ENCODE assay signal across 24 mouse cellular contexts in genomic region chr6:98797778-98798177, GRCm38 (mm10).
DNase-seq lines count a peak whose midpoint lies in the region; ATAC-seq and TF ChIP-seq lines count a peak whose summit lies in the region.
"Had no signal": no experiment of that assay in that cellular context is flagged by ENCODE, and none has a peak within 500 bp of the region (broad histone marks: within the 10 kb centered on the region; RNA-seq: fewer than 3 reads in every experiment).

No protein-coding gene starts in this region.

- ATAC-seq in heart, embryonic 13.5 days (ENCODE audit: extremely low read depth, insufficient number of reproducible peaks, low FRiP score, low TSS enrichment) = no peak
- 0 out of 2 replicates have a peak, but pooled peaks have one; percentile 18 for ATAC-seq in kidney, embryonic 15.5 days (replicated peaks; ENCODE audit: low FRiP score)
- ATAC-seq in lung, embryonic 16.5 days (ENCODE audit: low read depth) = peak; percentile 75
- ATAC-seq in stomach, embryonic 15.5 days (ENCODE audit: insufficient read depth, low FRiP score, low read depth) = no peak
- ATAC-seq in midbrain, embryonic 14.5 days (ENCODE audit: low FRiP score, low TSS enrichment) = no peak
- ATAC-seq: CD4-positive, CD25-positive, alpha-beta regulatory T cell, adult 4 months; forebrain, embryonic 14.5 days; hindbrain, postnatal 0 days had no signal

- H3K36me3 ChIP-seq in heart, embryonic 13.5 days = no peaks in the 10 kb centered on the region
- no peaks in the 10 kb centered on the region for H3K36me3 ChIP-seq in heart, adult 2 months (ENCODE audit: control insufficient read depth, insufficient read depth, low read length)
- H3K36me3 ChIP-seq in kidney, embryonic 15.5 days = no peaks in the 10 kb centered on the region
- H3K36me3 ChIP-seq in kidney, adult 2 months (ENCODE audit: control insufficient read depth, insufficient read depth, low read length) = no peaks in the 10 kb centered on the region
- H3K36me3 ChIP-seq in lung, embryonic 16.5 days (ENCODE audit: control insufficient read depth, insufficient read depth, low read length) = no peaks in the 10 kb centered on the region
- H3K36me3 ChIP-seq in stomach, embryonic 15.5 days = no peaks in the 10 kb centered on the region
- H3K36me3 ChIP-seq in midbrain, embryonic 14.5 days (ENCODE audit: control insufficient read depth, insufficient read depth, low read length) = no peaks in the 10 kb centered on the region
- H3K36me3 ChIP-seq: embryonic facial prominence, embryonic 13.5 days; heart, embryonic 15.5 days; hindbrain, embryonic 10.5 days; midbrain, embryonic 12.5 days had no signal

- H3K4me3 ChIP-seq in heart, embryonic 13.5 days = no peak overlapping the region
- no peak overlapping the region for H3K4me3 ChIP-seq in heart, adult 2 months
- H3K4me3 ChIP-seq in kidney, embryonic 15.5 days (replicated peaks) = no peak overlapping the region
- no peak overlapping the region for H3K4me3 ChIP-seq in kidney, adult 2 months (ENCODE audit: insufficient read depth, low read depth, low read length)
- no peak overlapping the region for H3K4me3 ChIP-seq in lung, embryonic 16.5 days (ENCODE audit: low read length)
- no peak overlapping the region for H3K4me3 ChIP-seq in stomach, embryonic 15.5 days (replicated peaks)
- H3K4me3 ChIP-seq in midbrain, embryonic 14.5 days (replicated peaks; ENCODE audit: low read depth, low read length) = no peak overlapping the region
- H3K4me3 ChIP-seq: embryonic facial prominence, embryonic 13.5 days; gastrocnemius, adult 2 months; heart, embryonic 15.5 days; hindbrain, embryonic 10.5 days; left cerebral cortex, adult 2 months; midbrain, embryonic 12.5 days had no signal

- DNase-seq in heart, adult 2 months = no peak
- DNase-seq in kidney, adult 2 months = no peak
- no peak for DNase-seq in lung, postnatal 25 days (ENCODE audit: low spot score)
- no peak for DNase-seq in midbrain, embryonic 14.5 days
- DNase-seq: adrenal gland, postnatal 14 days; cerebellum, adult 2 months; cerebellum, postnatal 36 days; embryo, embryonic 11 days; kidney, adult 11 months; layer of hippocampus, adult 9-11 months; thymus, postnatal 36 days had no signal

- no peaks in the 10 kb centered on the region for H3K9me3 ChIP-seq in heart, embryonic 13.5 days
- no peaks in the 10 kb centered on the region for H3K9me3 ChIP-seq in kidney, embryonic 15.5 days (replicated peaks)
- no peaks in the 10 kb centered on the region; the same call in 1 of the 2 replicates for H3K9me3 ChIP-seq in lung, embryonic 16.5 days (ENCODE audit: control insufficient read depth, low read length)
- H3K9me3 ChIP-seq in stomach, embryonic 15.5 days = no peaks in the 10 kb centered on the region
- no peaks in the 10 kb centered on the region for H3K9me3 ChIP-seq in midbrain, embryonic 14.5 days (ENCODE audit: control insufficient read depth, low read length)
- H3K9me3 ChIP-seq: embryonic facial prominence, embryonic 13.5 days; heart, embryonic 15.5 days; hindbrain, embryonic 10.5 days; midbrain, embryonic 12.5 days had no signal

- intact Hi-C loops in heart, adult 2 months (cut with DNase I) = no loop called here

- peak overlapping the region; percentile 48; the same call in 1 of the 2 replicates for H3K27ac ChIP-seq in heart, embryonic 13.5 days (replicated peaks)
- H3K27ac ChIP-seq in heart, adult 2 months = no peak overlapping the region
- no peak overlapping the region for H3K27ac ChIP-seq in kidney, embryonic 15.5 days
- H3K27ac ChIP-seq in kidney, adult 2 months (ENCODE audit: insufficient read depth, low read depth, low read length) = no peak overlapping the region
- peak overlapping the region; percentile 63 for H3K27ac ChIP-seq in lung, embryonic 16.5 days (ENCODE audit: low read length)
- peak overlapping the region; percentile 48; the same call in 1 of the 2 replicates for H3K27ac ChIP-seq in stomach, embryonic 15.5 days
- no peak overlapping the region for H3K27ac ChIP-seq in midbrain, embryonic 14.5 days (replicated peaks; ENCODE audit: low read depth, low read length)
- H3K27ac ChIP-seq: embryonic facial prominence, embryonic 13.5 days; gastrocnemius, adult 2 months; heart, embryonic 15.5 days; hindbrain, embryonic 10.5 days; hindbrain, postnatal 0 days; left cerebral cortex, adult 2 months; midbrain, embryonic 12.5 days had no signal

- no peak for TF ChIP-seq POLR2A in heart, adult 2 months (IDR thresholded peaks at IDR 0.05; ENCODE audit: insufficient read depth, low read depth, low read length)
- TF ChIP-seq POLR2A in kidney, adult 2 months (IDR thresholded peaks at IDR 0.05; ENCODE audit: low read depth, low read length) = no peak

- no peak overlapping the region for H3K4me2 ChIP-seq in heart, embryonic 13.5 days
- no peak overlapping the region for H3K4me2 ChIP-seq in kidney, embryonic 15.5 days
- peak overlapping the region; percentile 32; the same call in 1 of the 2 replicates for H3K4me2 ChIP-seq in lung, embryonic 16.5 days (ENCODE audit: low read depth, low read length)
- H3K4me2 ChIP-seq in stomach, embryonic 15.5 days = no peak overlapping the region
- no peak overlapping the region for H3K4me2 ChIP-seq in midbrain, embryonic 14.5 days (ENCODE audit: low read length)
- H3K4me2 ChIP-seq: embryonic facial prominence, embryonic 13.5 days; heart, embryonic 15.5 days; midbrain, embryonic 12.5 days had no signal

- 38% methylated on average over 3 of the region's 3 CpGs for WGBS in heart, embryonic 13.5 days
- WGBS in heart, adult 2 months = 67% methylated on average over 3 of the region's 3 CpGs
- WGBS in kidney, embryonic 15.5 days = 50% methylated on average over 3 of the region's 3 CpGs
- WGBS in kidney, adult 2 months = 79% methylated on average over 3 of the region's 3 CpGs
- 44% methylated on average over 3 of the region's 3 CpGs for WGBS in lung, embryonic 16.5 days
- 58% methylated on average over 3 of the region's 3 CpGs for WGBS in stomach, embryonic 15.5 days
- 90% methylated on average over 3 of the region's 3 CpGs for WGBS in midbrain, embryonic 14.5 days

- TF ChIP-seq CTCF in heart, adult 2 months (IDR thresholded peaks at IDR 0.05) = no peak
- TF ChIP-seq CTCF in kidney, adult 2 months (conservative IDR thresholded peaks at IDR 0.05; ENCODE audit: insufficient read depth, insufficient read length, low read depth, low read length) = no peak

- no peak overlapping the region for H3K9ac ChIP-seq in heart, embryonic 13.5 days
- H3K9ac ChIP-seq in heart, adult 2 months (ENCODE audit: low read depth, low read length) = no peak overlapping the region
- no peak overlapping the region for H3K9ac ChIP-seq in kidney, embryonic 15.5 days
- no peak overlapping the region for H3K9ac ChIP-seq in lung, embryonic 16.5 days (ENCODE audit: low read length)
- H3K9ac ChIP-seq in stomach, embryonic 15.5 days = no peak overlapping the region
- no peak overlapping the region for H3K9ac ChIP-seq in midbrain, embryonic 14.5 days (replicated peaks; ENCODE audit: low read length)
- H3K9ac ChIP-seq: embryonic facial prominence, embryonic 13.5 days; heart, embryonic 15.5 days; midbrain, embryonic 12.5 days had no signal

- no peak for TF ChIP-seq EP300 in heart, adult 2 months (IDR thresholded peaks at IDR 0.05; ENCODE audit: insufficient read depth, low read depth, low read length)

- no peaks in the 10 kb centered on the region for H3K79me2 ChIP-seq in heart, adult 2 months (replicated peaks; ENCODE audit: control insufficient read depth, insufficient read depth, low read length)

- H3K27me3 ChIP-seq in heart, embryonic 13.5 days (replicated peaks) = no peaks in the 10 kb centered on the region
- H3K27me3 ChIP-seq in heart, adult 2 months (ENCODE audit: control insufficient read depth, insufficient read depth, low read length) = no peaks in the 10 kb centered on the region
- H3K27me3 ChIP-seq in kidney, embryonic 15.5 days = no peaks in the 10 kb centered on the region
- no peaks in the 10 kb centered on the region for H3K27me3 ChIP-seq in kidney, adult 2 months (replicated peaks; ENCODE audit: control insufficient read depth, insufficient read depth, low read length)
- no peaks in the 10 kb centered on the region for H3K27me3 ChIP-seq in lung, embryonic 16.5 days (ENCODE audit: control insufficient read depth, insufficient read depth, low read depth, low read length)
- H3K27me3 ChIP-seq in stomach, embryonic 15.5 days (replicated peaks) = no peaks in the 10 kb centered on the region
- no peaks in the 10 kb centered on the region for H3K27me3 ChIP-seq in midbrain, embryonic 14.5 days (ENCODE audit: control insufficient read depth, insufficient read depth, low read length)
- H3K27me3 ChIP-seq: embryonic facial prominence, embryonic 13.5 days; heart, embryonic 15.5 days; midbrain, embryonic 12.5 days had no signal

- H3K4me1 ChIP-seq in heart, embryonic 13.5 days = peaks cover 20% of the 10 kb centered on the region
- H3K4me1 ChIP-seq in heart, adult 2 months (ENCODE audit: control insufficient read depth, insufficient read depth, low read length) = no peaks in the 10 kb centered on the region; the same call in 1 of the 2 replicates
- H3K4me1 ChIP-seq in kidney, embryonic 15.5 days = peaks cover 7% of the 10 kb centered on the region; the same call in 1 of the 2 replicates
- H3K4me1 ChIP-seq in kidney, adult 2 months (ENCODE audit: control insufficient read depth, insufficient read depth, low read length) = no peaks in the 10 kb centered on the region
- peaks cover 9% of the 10 kb centered on the region for H3K4me1 ChIP-seq in lung, embryonic 16.5 days (replicated peaks; ENCODE audit: control insufficient read depth, insufficient read depth, low read length)
- H3K4me1 ChIP-seq in stomach, embryonic 15.5 days = peaks cover 8% of the 10 kb centered on the region; the same call in 1 of the 2 replicates
- H3K4me1 ChIP-seq in midbrain, embryonic 14.5 days (ENCODE audit: control insufficient read depth, insufficient read depth, low read length) = no peaks in the 10 kb centered on the region
- H3K4me1 ChIP-seq: hindbrain, embryonic 10.5 days had no signal

Comparison
In these comparisons a context has a peak if more than half of its experiments do, and no peak if none do; other contexts are left out.
1. H3K27ac ChIP-seq: peak in heart, embryonic 13.5 days (single experiment), lung, embryonic 16.5 days (single experiment) and stomach, embryonic 15.5 days (single experiment); none in heart, adult 2 months (single experiment), kidney, embryonic 15.5 days (single experiment), kidney, adult 2 months (single experiment) and midbrain, embryonic 14.5 days (single experiment).
2. ATAC-seq: peak in kidney, embryonic 15.5 days (single experiment) and lung, embryonic 16.5 days (single experiment); none in heart, embryonic 13.5 days (single experiment), stomach, embryonic 15.5 days (single experiment) and midbrain, embryonic 14.5 days (single experiment).